Mouse (Mus musculus): ENCODE measurements at regions not wholly inside any gene's neighbourhood (a gene's known extent, or its start where the extent isn't known, plus 50 kb on each side); places are given as distances from the start of the nearest gene placed in this dataset.

DNA sequence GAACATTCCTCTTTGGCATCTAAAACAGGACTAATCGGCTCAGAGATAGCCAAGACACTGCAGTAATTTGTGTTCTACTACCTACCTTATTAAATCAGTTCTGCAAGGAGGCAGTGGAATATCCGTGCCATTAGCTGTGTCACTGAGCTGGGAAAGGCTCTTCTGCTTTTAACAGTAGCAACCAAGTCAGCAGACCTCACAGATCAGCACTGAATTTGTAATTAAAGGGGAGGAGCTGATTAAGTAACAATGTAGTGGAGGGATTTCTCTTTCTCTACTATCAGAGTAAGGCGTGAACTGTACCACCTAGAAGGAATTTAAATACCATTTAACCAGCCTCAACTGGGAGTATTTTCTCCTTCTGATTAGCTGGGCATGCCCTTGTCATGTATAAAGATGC lies 504.3 kb upstream of the Atp10a start:
- in situ Hi-C loops (cut with MboI, MseI): no loop called here

DNA sequence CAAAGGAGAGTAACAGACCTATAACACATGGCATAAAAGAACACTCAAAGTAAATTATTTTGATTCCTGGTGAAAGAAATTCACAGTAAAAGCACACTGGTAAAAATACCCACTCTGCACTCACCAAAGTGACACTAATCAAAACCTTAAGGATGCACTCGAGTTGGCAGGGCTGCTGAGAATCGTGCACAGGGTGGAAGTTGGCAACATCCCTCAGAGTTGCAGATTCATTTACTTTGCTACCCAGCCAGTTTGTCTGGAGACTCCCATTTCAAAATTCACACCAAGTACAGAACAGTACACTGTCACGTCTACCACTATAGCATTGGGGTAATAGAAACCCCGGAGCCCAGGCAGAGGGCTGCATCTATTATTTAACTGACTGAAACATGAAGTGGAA lies 471.1 kb upstream of the Atp10a start:
- in situ Hi-C loops (cut with MboI, MseI): no loop called here

- in situ Hi-C loops (cut with MboI, MseI): no loop called here
Observed at GRCm38 (mm10) chr7:58217726-58218125, 438.2 kb upstream of the Atp10a start.

GRCm38 (mm10) chr7:58224727-58225126 lies 431.2 kb upstream of the Atp10a start:
- in situ Hi-C loops (cut with MboI, MseI): no loop called here

DNA sequence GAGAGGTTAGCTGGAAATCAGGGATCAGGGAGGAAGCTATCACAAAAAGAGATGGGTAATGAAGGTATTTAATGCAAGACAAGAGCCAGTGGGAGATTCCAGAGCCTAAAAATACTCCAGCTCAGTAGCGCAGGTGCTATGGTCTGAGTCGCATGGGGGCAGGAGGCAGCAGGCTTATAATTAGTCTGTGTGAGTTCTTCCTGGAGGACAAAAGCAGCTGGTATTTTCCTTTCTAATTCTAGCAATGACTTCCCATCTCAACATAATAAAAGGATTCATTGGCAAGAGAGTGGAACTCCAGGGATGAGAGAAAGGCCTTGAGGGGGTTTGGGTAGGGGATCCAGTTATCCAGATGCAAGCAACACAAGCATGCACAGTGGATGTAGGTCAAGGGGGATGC lies 430.3 kb upstream of the Atp10a start:
- in situ Hi-C loops (cut with MboI, MseI): no loop called here

DNA sequence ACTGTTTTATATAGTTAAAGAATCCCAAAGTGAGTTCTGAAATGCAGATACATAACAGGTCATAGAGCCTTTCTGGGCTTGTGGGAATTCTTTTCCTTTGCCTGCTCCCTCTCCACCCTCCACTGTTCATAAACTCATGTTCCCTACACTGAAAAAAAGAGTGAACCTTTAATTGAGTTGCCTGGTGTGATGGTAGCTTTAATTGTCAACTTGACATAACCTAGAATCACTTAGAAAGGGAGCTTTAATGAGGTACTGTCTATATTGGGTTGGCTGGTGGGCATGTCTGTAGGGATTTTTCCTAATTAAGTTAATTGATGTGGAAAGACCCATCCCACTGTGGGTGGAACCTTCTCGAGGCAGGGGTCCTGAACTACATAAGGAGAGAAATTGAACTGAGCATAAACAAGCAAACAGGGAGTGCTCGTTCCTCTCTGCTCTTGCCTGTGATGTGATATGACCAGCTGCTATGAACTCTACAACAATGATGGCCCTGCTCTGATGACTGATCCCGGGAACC lies 425.7 kb upstream of the Atp10a start:
- in situ Hi-C loops (cut with MboI, MseI): no loop called here

DNA sequence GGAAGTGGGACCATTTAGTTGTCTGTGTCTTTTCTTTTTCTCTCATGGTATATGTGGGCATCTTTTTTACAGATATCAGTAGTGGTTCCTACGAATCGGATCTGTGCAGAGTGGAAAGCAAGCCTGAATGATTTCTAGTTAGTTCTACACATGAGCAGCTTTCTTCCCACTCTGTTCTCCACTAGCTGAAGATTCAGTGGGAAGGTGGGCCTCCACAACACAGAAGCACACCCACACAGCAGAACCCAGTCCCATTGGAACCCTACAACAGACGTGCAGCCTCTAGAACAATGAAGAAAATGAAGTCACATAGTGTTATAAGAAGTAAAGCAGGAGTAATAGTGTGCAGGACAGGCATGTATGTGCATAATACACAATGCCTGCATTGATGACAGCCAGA lies 425.0 kb upstream of the Atp10a start:
- in situ Hi-C loops (cut with MboI, MseI): no loop called here

- in situ Hi-C loops (cut with MboI, MseI): loop anchor here (5.0 kb wide), 1 partner anchor 50 kb away; no protein-coding TSS in a partner anchor
Observed at GRCm38 (mm10) chr7:58247261-58247660, 408.7 kb upstream of the Atp10a start.
